Mouse (Mus musculus) CH12.LX (cell line): ENCODE results near the gene Slco4c1.

Experiments
- BHLHE40 ChIP-seq: IDR thresholded peaks from 2 replicates; pipeline ENCODE4 v1.6.1; 2011; ENCODE audit warnings: mild to moderate bottlenecking, low read depth, low read length, improper control_type of control experiment
- CHD2 ChIP-seq: IDR thresholded peaks from 2 replicates; pipeline ENCODE4 v1.6.1; 2011; ENCODE audit warnings: low read length, improper control_type of control experiment
- CTCF ChIP-seq, 2 experiments: IDR thresholded peaks in 1 of 2; conservative IDR thresholded peaks in 1 of 2; 2 replicates each; pipeline ENCODE4 v1.5.1; 2011 to 2012; ENCODE audit warnings: low read depth in 2 of 2, low read length in 2 of 2, improper control_type of control experiment in 1 of 2, inconsistent platforms in 1 of 2, mild to moderate bottlenecking in 1 of 2, moderate library complexity in 1 of 2
- ELF1 ChIP-seq: IDR thresholded peaks from 2 replicates; pipeline ENCODE4 v1.6.1; 2014; ENCODE audit warnings: low read depth, mild to moderate bottlenecking, inconsistent platforms, low read length, improper control_type of control experiment
- MAFK ChIP-seq: IDR thresholded peaks from 2 replicates; pipeline ENCODE4 v1.6.1; 2011; ENCODE audit warnings: low read length, improper control_type of control experiment; ENCODE audit not compliant: insufficient replicate concordance
- MYC ChIP-seq: IDR thresholded peaks from 2 replicates; pipeline ENCODE4 v1.6.1; 2011; ENCODE audit warnings: low read depth, mild to moderate bottlenecking, improper control_type of control experiment, low read length
- POLR2A ChIP-seq: IDR thresholded peaks from 2 replicates; pipeline ENCODE4 v1.6.1; 2011; ENCODE audit warnings: low read depth, mild to moderate bottlenecking, improper control_type of control experiment, low read length
- POLR2AphosphoS2 ChIP-seq: IDR thresholded peaks from 2 replicates; pipeline ENCODE4 v1.6.1; 2011; ENCODE audit warnings: low read depth, low read length, improper control_type of control experiment
- RAD21 ChIP-seq: IDR thresholded peaks from 2 replicates; pipeline ENCODE4 v1.6.1; 2011; ENCODE audit warnings: low read depth, mild to moderate bottlenecking, low read length, improper control_type of control experiment, moderate library complexity
- TBP ChIP-seq: conservative IDR thresholded peaks from 2 replicates; pipeline ENCODE4 v1.6.1; 2011; ENCODE audit warnings: low read depth, low read length, improper control_type of control experiment
- USF1 ChIP-seq: IDR thresholded peaks from 2 replicates; pipeline ENCODE4 v1.6.1; 2014; ENCODE audit warnings: low read depth, mild to moderate bottlenecking, inconsistent platforms, low read length, improper control_type of control experiment
- USF2 ChIP-seq: conservative IDR thresholded peaks from 2 replicates; pipeline ENCODE4 v1.6.1; 2011; ENCODE audit warnings: low read depth, low read length, improper control_type of control experiment
- ZMIZ1 ChIP-seq: IDR thresholded peaks from 2 replicates; pipeline ENCODE4 v1.6.1; 2012; ENCODE audit warnings: low read depth, mild to moderate bottlenecking, inconsistent platforms, low read length, improper control_type of control experiment

GRCm38 (mm10) chr1:96917333-96917732 is 45.4 kb upstream of the Slco4c1 start:
- TF ChIP-seq ELF1 (no peak), CTCF (conservative IDR thresholded peaks at IDR 0.05 in 1 of 2, IDR thresholded peaks at IDR 0.05 in 1 of 2; ENCODE audit: low read depth in 2 of 2, low read length in 2 of 2) (no peak), MAFK (no peak), CHD2 (no peak), POLR2AphosphoS2 (no peak), TBP (no peak), POLR2A (no peak), USF2 (no peak), USF1 (no peak), MYC (no peak), BHLHE40 (no peak), RAD21 (no peak), ZMIZ1 (no peak)
